Mouse (Mus musculus) kidney, postnatal 0 days (tissue): ENCODE results near the gene Asic3. TPM values are rescaled to one million over a fixed set of nuclear protein-coding genes. Genes with fewer than 3 reads are reported as not detected.

Experiments used
- ATAC-seq: fragments of 200-750 bp; cut with Nextera tagmentation; replicated peaks from 2 replicates; pipeline ENCODE4 v1.8.0; 2017; ENCODE audit warnings: low read depth, moderate number of reproducible peaks, moderate TSS enrichment, moderate library complexity; ENCODE audit not compliant: low FRiP score
- DNase-seq: peaks from one replicate; pipeline ENCODE4 v3.0.0-alpha.2; 2016; ENCODE audit warnings: low spot score
- H3K27ac ChIP-seq: fragments of 300-500 bp; sonication (generic); 2 replicates; pipeline ENCODE4 v1.5.1; 2014; ENCODE audit warnings: mild to moderate bottlenecking
- H3K27me3 ChIP-seq: fragments of 300-500 bp; sonication (generic); 2 replicates; pipeline ENCODE4 v1.6.1; 2014; ENCODE audit warnings: low read length, mixed read lengths; ENCODE audit not compliant: insufficient read depth
- H3K36me3 ChIP-seq: fragments of 300-500 bp; sonication (generic); 2 replicates; pipeline ENCODE4 v1.6.1; 2014; ENCODE audit warnings: low read length, mixed read lengths; ENCODE audit not compliant: insufficient read depth
- H3K4me1 ChIP-seq: fragments of 300-500 bp; sonication (generic); replicated peaks from 2 replicates; pipeline ENCODE4 v1.6.1; 2014; ENCODE audit warnings: antibody characterized with exemption, low read length, mixed read lengths; ENCODE audit not compliant: insufficient read depth
- H3K4me2 ChIP-seq: fragments of 300-500 bp; sonication (generic); 2 replicates; pipeline ENCODE4 v1.6.1; 2014; ENCODE audit warnings: mild to moderate bottlenecking, low read length, moderate library complexity, mixed read lengths
- H3K4me3 ChIP-seq: fragments of 300-500 bp; sonication (generic); replicated peaks from 2 replicates; pipeline ENCODE4 v1.5.1; 2014; ENCODE audit warnings: low read depth, low read length
- H3K9ac ChIP-seq: fragments of 300-500 bp; sonication (generic); 2 replicates; pipeline ENCODE4 v1.6.1; 2014; ENCODE audit warnings: low read depth, low read length
- H3K9me3 ChIP-seq: fragments of 300-500 bp; sonication (generic); replicated peaks from 2 replicates; pipeline ENCODE4 v1.6.1; 2016; ENCODE audit warnings: low read length, inconsistent platforms, mixed read lengths
- CTCF ChIP-seq: IDR thresholded peaks from 2 replicates; pipeline ENCODE4 v1.5.1; 2016; ENCODE audit warnings: antibody characterized with exemption, low read depth, mild to moderate bottlenecking, moderate library complexity
- WGBS: fragments of 180-500 bp; shearing (Covaris S2); extraction: QIAGEN DNeasy Blood & Tissue Kit; methylation state at CpG from one replicate; pipeline ENCODE4 v1.1.7; 2014; 5-methylcytosine and 5-hydroxymethylcytosine counted together
- polyA plus RNA-seq: library from polyadenylated mRNA; unstranded; fragments of >200 nt; fragmentation: Nextera tagmentation; extraction: Ambion mirVana; gene quantifications from 2 replicates; pipeline ENCODE4 v1.2.1, GENCODE M21; 2015

Asic3 gene
- 0.40 and 0.46 TPM in 2 replicates for polyA plus RNA-seq

- 18% methylated on average over 11 of the region's 11 CpGs for WGBS
- Histone ChIP-seq H3K27ac (no peak within 1 kb of the TSS), H3K4me3 (no peak within 1 kb of the TSS), H3K4me2 (no peak within 1 kb of the TSS), H3K4me1 (peaks cover 11% of the 10 kb centered on the region), H3K9me3 (no peaks in the 10 kb centered on the region), H3K36me3 (0 out of 2 replicates have a peak, but pooled peaks cover 6% of the 10 kb centered on the region), H3K27me3 (no peaks in the 10 kb centered on the region), H3K9ac (no peak within 1 kb of the TSS)
- TF ChIP-seq CTCF, result no peak
- ATAC-seq (no peak; the same call in 1 of the 2 replicates), DNase-seq (peak; percentile 29)
Measured at GRCm38 (mm10) chr5:24413042-24413693, at the start of gene Asic3. TSS of gene Asic3 (plus strand) at chr5:24413392.

GRCm38 (mm10) chr5:24363467-24363866 is 49.7 kb upstream of the Asic3 start:
- no peak for DNase-seq

GRCm38 (mm10) chr5:24364061-24364460 is 49.1 kb upstream of the Asic3 start:
- no peak for TF ChIP-seq CTCF
- no peak for ATAC-seq
- no peak for DNase-seq
- no peak overlapping the region for H3K4me3 ChIP-seq
- H3K27me3 ChIP-seq, result no peaks in the 10 kb centered on the region
- H3K27ac ChIP-seq, result peak overlapping the region; percentile 56; the same call in 1 of the 2 replicates
- H3K9me3 ChIP-seq, result no peaks in the 10 kb centered on the region
- no peaks in the 10 kb centered on the region for H3K36me3 ChIP-seq
- H3K4me2 ChIP-seq, result no peak overlapping the region
- no peaks in the 10 kb centered on the region for H3K4me1 ChIP-seq
- WGBS, result 39% methylated on average over 3 of the region's 3 CpGs
- H3K9ac ChIP-seq, result no peak overlapping the region

More at GRCm38 (mm10) chr5:24363467-24363866, 49.7 kb upstream of the Asic3 start:
- Histone ChIP-seq H3K4me1 (no peaks in the 10 kb centered on the region), H3K27ac (no peak overlapping the region), H3K9me3 (no peaks in the 10 kb centered on the region), H3K9ac (no peak overlapping the region), H3K27me3 (no peaks in the 10 kb centered on the region), H3K36me3 (no peaks in the 10 kb centered on the region), H3K4me2 (no peak overlapping the region), H3K4me3 (no peak overlapping the region)
- ATAC-seq, result no peak
- no peak for TF ChIP-seq CTCF
- WGBS, result 34% methylated on average over 2 of the region's 2 CpGs

GRCm38 (mm10) chr5:24364508-24364907 is 48.7 kb upstream of the Asic3 start, which contains the start of gene Nos3:
TSS of gene Nos3 (plus strand) at chr5:24364810.
- no peak for DNase-seq

GRCm38 (mm10) chr5:24364963-24365362 is 48.2 kb upstream of the Asic3 start:
- Histone ChIP-seq H3K27ac (peak overlapping the region; percentile 44; the same call in 1 of the 2 replicates), H3K4me2 (peak overlapping the region; percentile 43), H3K4me1 (no peaks in the 10 kb centered on the region), H3K9me3 (no peaks in the 10 kb centered on the region), H3K9ac (0 out of 2 replicates have a peak overlapping the region, but pooled peaks have one; percentile 3), H3K27me3 (no peaks in the 10 kb centered on the region), H3K4me3 (peak overlapping the region; percentile 24), H3K36me3 (no peaks in the 10 kb centered on the region)
- no peak for TF ChIP-seq CTCF
- ATAC-seq, result no peak
- 81% methylated on average over 10 of the region's 10 CpGs for WGBS
- no peak for DNase-seq

More at GRCm38 (mm10) chr5:24364508-24364907, 48.7 kb upstream of the Asic3 start, which contains the start of gene Nos3:
- Histone ChIP-seq H3K9ac (0 out of 2 replicates have a peak within 1 kb of the TSS, but pooled peaks have one; percentile 3), H3K27me3 (no peaks in the 10 kb centered on the region), H3K4me3 (peak within 1 kb of the TSS; percentile 24), H3K4me1 (no peaks in the 10 kb centered on the region), H3K27ac (peak within 1 kb of the TSS; percentile 56; the same call in 1 of the 2 replicates), H3K36me3 (no peaks in the 10 kb centered on the region), H3K4me2 (peak within 1 kb of the TSS; percentile 43), H3K9me3 (no peaks in the 10 kb centered on the region)
- 0 out of 2 replicates have a peak, but pooled peaks have one; percentile 20 for ATAC-seq
- no peak for TF ChIP-seq CTCF
- 52% methylated on average over 12 of the region's 12 CpGs for WGBS

GRCm38 (mm10) chr5:24365528-24365927 is 47.7 kb upstream of the Asic3 start:
- H3K27ac ChIP-seq, result peak overlapping the region; percentile 44; the same call in 1 of the 2 replicates
- H3K27me3 ChIP-seq, result no peaks in the 10 kb centered on the region

More at GRCm38 (mm10) chr5:24365528-24365927, 47.7 kb upstream of the Asic3 start:
- no peak for TF ChIP-seq CTCF
- 36% methylated on average over 5 of the region's 5 CpGs for WGBS
- H3K9me3 ChIP-seq, result no peaks in the 10 kb centered on the region
- no peaks in the 10 kb centered on the region for H3K4me1 ChIP-seq
- H3K4me3 ChIP-seq, result peak overlapping the region; percentile 24; the same call in 1 of the 2 replicates
- DNase-seq, result no peak
- H3K36me3 ChIP-seq, result no peaks in the 10 kb centered on the region
- 0 out of 2 replicates have a peak overlapping the region, but pooled peaks have one; percentile 3 for H3K9ac ChIP-seq
- H3K4me2 ChIP-seq, result peak overlapping the region; percentile 43
- no peak for ATAC-seq
